In the genomic region with DNA sequence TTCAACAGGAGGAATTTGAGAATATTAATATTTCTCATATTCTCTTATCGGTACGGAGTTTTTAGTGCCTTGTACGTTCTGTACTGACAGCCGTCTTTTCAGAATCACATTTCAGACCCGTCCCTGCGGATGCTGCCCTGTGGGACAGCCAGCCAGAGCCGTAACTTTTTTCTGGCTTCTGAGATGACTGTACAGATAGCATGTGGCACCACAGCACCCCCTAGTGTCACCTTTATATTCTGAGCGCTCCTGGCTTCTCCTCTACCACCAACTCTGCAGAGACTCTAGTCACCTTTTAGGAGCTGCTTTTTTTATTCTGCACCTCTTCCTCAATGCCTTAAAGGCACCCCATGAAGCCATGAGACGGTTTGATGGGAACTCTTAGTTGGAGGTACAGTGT, we compare ENCODE assay signal across 7 mouse cellular contexts. TPM values are rescaled to one million over a fixed set of nuclear protein-coding genes. Genes with fewer than 3 reads are reported as not detected.
A peak's percentile ranks its signal among the peaks of the same experiment; 100 is the strongest.
DNase-seq lines count a peak whose midpoint lies in the region; ATAC-seq and TF ChIP-seq lines count a peak whose summit lies in the region.

No protein-coding gene starts in this region.

- H3K36me3 ChIP-seq in forebrain, embryonic 16.5 days (ENCODE audit: control insufficient read depth, insufficient read depth) = peaks cover 9% of the 10 kb centered on the region
- peaks cover 6% of the 10 kb centered on the region; the same call in 1 of the 2 replicates for H3K36me3 ChIP-seq in macrophage (ENCODE audit: inconsistent target)

- ATAC-seq in forebrain, embryonic 16.5 days = peak; percentile 84

- no peaks in the 10 kb centered on the region for H3K27me3 ChIP-seq in cerebellum, adult 2 months (ENCODE audit: control insufficient read depth, insufficient read depth, low read length)
- H3K27me3 ChIP-seq in forebrain, embryonic 16.5 days (replicated peaks; ENCODE audit: control insufficient read depth, insufficient read depth, low read length) = no peaks in the 10 kb centered on the region

- peak; percentile 85 for DNase-seq in ZHBTc4 (ENCODE audit: low read depth, low spot score)
- peak; percentile 55 to 58 for DNase-seq in cerebellum, adult 2 months
- DNase-seq in heart, postnatal 4 days = peak; percentile 83
- peak; percentile 50 for DNase-seq in layer of hippocampus, adult 9-11 months
- DNase-seq in right cerebral cortex, adult 18-20 months = peak; percentile 67

- peak; percentile 76 for TF ChIP-seq CTCF in cerebellum, adult 2 months (IDR thresholded peaks at IDR 0.05; ENCODE audit: borderline replicate concordance, insufficient read depth, low read depth, low read length)

- peak overlapping the region; percentile 9; the same call in 1 of the 2 replicates for H3K4me2 ChIP-seq in forebrain, embryonic 16.5 days (ENCODE audit: low read length)

- no peak overlapping the region for H3K27ac ChIP-seq in cerebellum, adult 2 months (ENCODE audit: insufficient read depth, low read length)
- no peak overlapping the region for H3K27ac ChIP-seq in forebrain, embryonic 16.5 days (ENCODE audit: low read length)
- peak overlapping the region; percentile 38 for H3K27ac ChIP-seq in macrophage

- WGBS in cerebellum, adult 2 months = 6% methylated on average over 9 of the region's 9 CpGs
- WGBS in forebrain, embryonic 16.5 days = 11% methylated on average over 9 of the region's 9 CpGs
- WGBS in macrophage (ENCODE audit: missing documents) = under 1% methylated on average over 9 of the region's 9 CpGs

- no peaks in the 10 kb centered on the region for H3K79me2 ChIP-seq in macrophage (ENCODE audit: inconsistent target)

- H3K9me3 ChIP-seq in forebrain, embryonic 16.5 days (ENCODE audit: control insufficient read depth, low read length) = no peaks in the 10 kb centered on the region

- H3K4me3 ChIP-seq in cerebellum, adult 2 months (replicated peaks; ENCODE audit: insufficient read depth, low read depth, low read length) = no peak overlapping the region
- H3K4me3 ChIP-seq in forebrain, embryonic 16.5 days (replicated peaks; ENCODE audit: low read length) = no peak overlapping the region
- no peak overlapping the region; the same call in 1 of the 2 replicates for H3K4me3 ChIP-seq in macrophage (ENCODE audit: inconsistent target)

- TF ChIP-seq POLR2A in cerebellum, adult 2 months (IDR thresholded peaks at IDR 0.05; ENCODE audit: borderline replicate concordance, insufficient read depth, low read length) = no peak

- H3K9ac ChIP-seq in forebrain, embryonic 16.5 days (replicated peaks; ENCODE audit: low read depth, low read length) = no peak overlapping the region

- peaks cover 6% of the 10 kb centered on the region; the same call in 1 of the 2 replicates for H3K4me1 ChIP-seq in cerebellum, adult 2 months (ENCODE audit: control insufficient read depth, insufficient read depth, low read length)
- peaks cover 10% of the 10 kb centered on the region for H3K4me1 ChIP-seq in forebrain, embryonic 16.5 days (replicated peaks; ENCODE audit: control insufficient read depth, insufficient read depth, low read length)

RNA-seq across cellular contexts. Expression of gene BC051665, which starts 47.7 kb away (rescaled TPM):
- polyA plus RNA-seq in cerebellum, adult 2 months (2012; rRNA removed) = not detected in 2 replicates
- polyA plus RNA-seq in forebrain, embryonic 16.5 days (2015; fragmentation: Nextera tagmentation; extraction: Ambion mirVana) = not detected in 2 replicates
- not detected for total RNA-seq in heart, postnatal 4 days (2021)
- total RNA-seq in macrophage (2018; cell fraction: chromatin; rRNA removed) = not detected
- not detected for total RNA-seq in macrophage (2018; cell fraction: cytosol; rRNA removed)
- total RNA-seq in macrophage (2018; cell fraction: nucleus; rRNA removed) = not detected
- not detected in 3 replicates for polyA plus RNA-seq in macrophage (2018)
